Comparison of ENCODE assay signal across 8 mouse cellular contexts in genomic region chr13:97545971-97546454, GRCm38 (mm10).
DNase-seq lines count a peak whose midpoint lies in the region; ATAC-seq and TF ChIP-seq lines count a peak whose summit lies in the region.

No protein-coding gene starts in this region.

- no peak overlapping the region for H3K27ac ChIP-seq in neural tube, embryonic 12.5 days
- H3K27ac ChIP-seq in heart, embryonic 11.5 days (ENCODE audit: low read depth, low read length), result 0 out of 2 replicates have a peak overlapping the region, but pooled peaks have one; percentile 25
- H3K27ac ChIP-seq in stomach, postnatal 0 days (replicated peaks), result 0 out of 2 replicates have a peak overlapping the region, but pooled peaks have one; percentile 35

- no peaks in the 10 kb centered on the region; the same call in 1 of the 2 replicates for H3K9me3 ChIP-seq in neural tube, embryonic 12.5 days
- 0 out of 2 replicates have a peak, but pooled peaks cover 2% of the 10 kb centered on the region for H3K9me3 ChIP-seq in heart, embryonic 11.5 days (replicated peaks; ENCODE audit: control insufficient read depth, low read length)
- no peaks in the 10 kb centered on the region for H3K9me3 ChIP-seq in stomach, postnatal 0 days (ENCODE audit: control insufficient read depth, low read length)

- DNase-seq in adrenal gland, postnatal 10 days, result peak; percentile 27
- no peak for DNase-seq in adrenal gland, adult 8-10 months
- no peak for DNase-seq in neural tube, embryonic 10.5 days (ENCODE audit: extremely low spot score, low spot score)
- peak; percentile 27 for DNase-seq in stomach, postnatal 0 days (ENCODE audit: low spot score)
- no peak for DNase-seq in thymus, postnatal 4 days
- no peak for DNase-seq in frontal cortex, postnatal 14 days (ENCODE audit: low spot score in 2 of 2)

- TF ChIP-seq EP300 in stomach, postnatal 0 days (optimal IDR thresholded peaks at IDR 0.05), result no peak

- no peak overlapping the region for H3K4me2 ChIP-seq in neural tube, embryonic 12.5 days (replicated peaks)
- no peak overlapping the region for H3K4me2 ChIP-seq in heart, embryonic 11.5 days
- no peak overlapping the region for H3K4me2 ChIP-seq in stomach, postnatal 0 days (replicated peaks; ENCODE audit: low read depth)

- peaks cover 2% of the 10 kb centered on the region; the same call in 1 of the 2 replicates for H3K4me1 ChIP-seq in neural tube, embryonic 12.5 days
- peaks cover 15% of the 10 kb centered on the region for H3K4me1 ChIP-seq in heart, embryonic 11.5 days (ENCODE audit: control insufficient read depth, insufficient read depth, low read length)
- no peaks in the 10 kb centered on the region for H3K4me1 ChIP-seq in stomach, postnatal 0 days (replicated peaks; ENCODE audit: control insufficient read depth, insufficient read depth)

- no peak overlapping the region for H3K4me3 ChIP-seq in neural tube, embryonic 12.5 days
- no peak overlapping the region for H3K4me3 ChIP-seq in heart, embryonic 11.5 days (ENCODE audit: low read depth, low read length)
- H3K4me3 ChIP-seq in stomach, postnatal 0 days (ENCODE audit: low read depth, low read length), result no peak overlapping the region

- no peak overlapping the region for H3K9ac ChIP-seq in neural tube, embryonic 12.5 days
- no peak overlapping the region for H3K9ac ChIP-seq in heart, embryonic 11.5 days (ENCODE audit: low read depth, low read length)
- no peak overlapping the region for H3K9ac ChIP-seq in stomach, postnatal 0 days (ENCODE audit: low read length)

- peak; percentile 25; the same call in 1 of the 2 replicates for ATAC-seq in neural tube, embryonic 12.5 days (ENCODE audit: low FRiP score, low read depth)
- no peak for ATAC-seq in heart, embryonic 11.5 days (replicated peaks; ENCODE audit: insufficient number of reproducible peaks, low FRiP score, low TSS enrichment)
- peak; percentile 82 for ATAC-seq in stomach, postnatal 0 days (ENCODE audit: low FRiP score, low TSS enrichment)

- no peaks in the 10 kb centered on the region for H3K27me3 ChIP-seq in neural tube, embryonic 12.5 days (replicated peaks)
- H3K27me3 ChIP-seq in heart, embryonic 11.5 days (ENCODE audit: control insufficient read depth, insufficient read depth, low read length), result no peaks in the 10 kb centered on the region
- no peaks in the 10 kb centered on the region for H3K27me3 ChIP-seq in stomach, postnatal 0 days (ENCODE audit: control insufficient read depth, insufficient read depth, low read length)

- no peak for TF ChIP-seq CTCF in stomach, postnatal 0 days (IDR thresholded peaks at IDR 0.05; ENCODE audit: low read depth)

- 22% methylated on average over 9 of the region's 9 CpGs for WGBS in neural tube, embryonic 12.5 days
- WGBS in heart, embryonic 11.5 days (ENCODE audit: insufficient replicate concordance), result 67% methylated on average over 9 of the region's 9 CpGs
- 40% methylated on average over 9 of the region's 9 CpGs for WGBS in stomach, postnatal 0 days

- no peaks in the 10 kb centered on the region for H3K36me3 ChIP-seq in neural tube, embryonic 12.5 days
- no peaks in the 10 kb centered on the region for H3K36me3 ChIP-seq in heart, embryonic 11.5 days (ENCODE audit: control insufficient read depth, insufficient read depth, low read length)
- H3K36me3 ChIP-seq in stomach, postnatal 0 days (ENCODE audit: control insufficient read depth, insufficient read depth, low read length), result no peaks in the 10 kb centered on the region

Comparison
In these comparisons a context has a peak if more than half of its experiments do, and no peak if none do; other contexts are left out.
1. DNase-seq: peak in adrenal gland, postnatal 10 days (single experiment) and stomach, postnatal 0 days (single experiment); none in adrenal gland, adult 8-10 months (single experiment), neural tube, embryonic 10.5 days (single experiment), thymus, postnatal 4 days (single experiment) and frontal cortex, postnatal 14 days (0 of 2).